Mouse (Mus musculus) lung, adult 2 months (tissue): ENCODE measurements at regions not wholly inside any gene's neighbourhood (a gene's known extent, or its start where the extent isn't known, plus 50 kb on each side); places are given as distances from the start of the nearest gene placed in this dataset.

Experiments
- CTCF ChIP-seq: fragments of 200-500 bp; IDR thresholded peaks from 2 replicates; pipeline ENCODE4 v1.5.1; 2011; ENCODE audit warnings: mild to moderate bottlenecking, low read length, control low read depth; ENCODE audit not compliant: insufficient read depth
- POLR2A ChIP-seq: fragments of 200-500 bp; IDR thresholded peaks from 2 replicates; pipeline ENCODE4 v1.6.1; 2011; ENCODE audit warnings: low read depth, mild to moderate bottlenecking, control low read depth, low read length, borderline replicate concordance; ENCODE audit errors: extremely low read depth

GRCm38 (mm10) chr13:28732036-28732435 is 221.5 kb downstream of the Sox4 start:
- TF ChIP-seq CTCF (no peak), POLR2A (no peak)
